Mouse (Mus musculus) hindbrain, embryonic 10.5 days (tissue): ENCODE data around the gene Rcan1. TPM values are rescaled to one million over a fixed set of nuclear protein-coding genes. Genes with fewer than 3 reads are reported as not detected.
A peak's percentile ranks its signal among the peaks of the same experiment; 100 is the strongest.

ENCODE experiments used
- DNase-seq: peaks from one replicate; pipeline ENCODE4 v3.0.0-alpha.2; 2017; ENCODE audit warnings: low spot score
- H3K27ac ChIP-seq: fragments of 300-500 bp; sonication (generic); 2 replicates; pipeline ENCODE4 v1.5.1; 2016; ENCODE audit warnings: mild to moderate bottlenecking, moderate library complexity
- H3K27me3 ChIP-seq: fragments of 300-500 bp; sonication (generic); 2 replicates; pipeline ENCODE4 v1.6.1; 2016; ENCODE audit warnings: mild to moderate bottlenecking; ENCODE audit not compliant: poor library complexity, insufficient read depth, severe bottlenecking
- H3K36me3 ChIP-seq: fragments of 300-500 bp; sonication (generic); 2 replicates; pipeline ENCODE4 v1.6.1; 2016; ENCODE audit warnings: mild to moderate bottlenecking, moderate library complexity
- H3K4me1 ChIP-seq: fragments of 300-500 bp; sonication (generic); replicated peaks from 2 replicates; pipeline ENCODE4 v1.6.1; 2016; ENCODE audit warnings: mild to moderate bottlenecking
- H3K4me3 ChIP-seq: fragments of 300-500 bp; sonication (generic); 2 replicates; pipeline ENCODE4 v1.5.1; 2016; ENCODE audit warnings: mild to moderate bottlenecking, moderate library complexity
- H3K9me3 ChIP-seq: fragments of 300-500 bp; sonication (generic); 2 replicates; pipeline ENCODE4 v1.6.1; 2016; ENCODE audit warnings: mild to moderate bottlenecking, moderate library complexity
- WGBS: fragments of 180-500 bp; shearing (Covaris S2); methylation state at CpG from one replicate; pipeline ENCODE4 v1.1.7; 2016; 5-methylcytosine and 5-hydroxymethylcytosine counted together
- polyA plus RNA-seq: library from polyadenylated mRNA; unstranded; fragments of >200 nt; fragmentation: Nextera tagmentation; extraction: Ambion mirVana; gene quantifications from 2 replicates; pipeline ENCODE4 v1.2.1, GENCODE M21; 2016

Gene Rcan1
- polyA plus RNA-seq, 1 experiment from 2014 or later, result 39.6 TPM

DNA sequence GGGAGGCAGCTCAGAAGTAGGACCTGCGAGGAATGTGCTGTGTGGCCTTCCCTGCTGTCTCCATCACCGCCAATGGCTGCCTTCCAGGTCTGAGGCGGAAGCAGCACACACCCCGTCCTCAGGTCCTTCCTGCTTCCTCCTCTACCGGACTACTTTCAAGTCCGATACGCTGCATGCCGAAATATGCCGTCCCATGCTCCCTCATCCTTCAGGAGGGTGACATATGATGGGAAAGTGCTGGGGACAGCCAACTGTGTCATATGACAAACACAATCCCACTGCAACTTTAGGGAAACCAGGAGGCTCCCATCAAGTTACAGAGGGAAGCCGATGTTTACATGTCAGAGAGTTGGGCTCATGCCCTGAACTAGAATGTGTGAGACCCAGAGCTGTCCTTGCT, 67.6 kb downstream of the Rcan1 start:
- peaks cover 51% of the 10 kb centered on the region for H3K4me1 ChIP-seq
- no peak for DNase-seq
- no peaks in the 10 kb centered on the region for H3K36me3 ChIP-seq
- H3K9me3 ChIP-seq, result no peaks in the 10 kb centered on the region
- peaks cover 25% of the 10 kb centered on the region for H3K27me3 ChIP-seq
- no peak overlapping the region for H3K27ac ChIP-seq
- H3K4me3 ChIP-seq, result no peak overlapping the region
- WGBS, result 80% methylated on average over 10 of the region's 10 CpGs

- H3K27ac ChIP-seq, result peak overlapping the region; percentile 50; the same call in 1 of the 2 replicates
- H3K36me3 ChIP-seq, result no peaks in the 10 kb centered on the region
- H3K4me3 ChIP-seq, result no peak overlapping the region
- H3K4me1 ChIP-seq, result peaks cover 57% of the 10 kb centered on the region
- 42% methylated on average over 8 of the region's 8 CpGs for WGBS
- H3K27me3 ChIP-seq, result peaks cover 29% of the 10 kb centered on the region
- no peak for DNase-seq
- no peaks in the 10 kb centered on the region for H3K9me3 ChIP-seq
Measured at GRCm38 (mm10) chr16:92402216-92402615, 68.5 kb downstream of the Rcan1 start.

- no peaks in the 10 kb centered on the region for H3K9me3 ChIP-seq
- DNase-seq, result no peak
- H3K4me1 ChIP-seq, result peaks cover 57% of the 10 kb centered on the region
- peaks cover 9% of the 10 kb centered on the region for H3K36me3 ChIP-seq
- 60% methylated on average over 10 of the region's 10 CpGs for WGBS
- H3K4me3 ChIP-seq, result no peak overlapping the region
- H3K27ac ChIP-seq, result 0 out of 2 replicates have a peak overlapping the region, but pooled peaks have one; percentile 50
- peaks cover 29% of the 10 kb centered on the region for H3K27me3 ChIP-seq
Measured at GRCm38 (mm10) chr16:92401206-92401605, 69.5 kb downstream of the Rcan1 start.

DNA sequence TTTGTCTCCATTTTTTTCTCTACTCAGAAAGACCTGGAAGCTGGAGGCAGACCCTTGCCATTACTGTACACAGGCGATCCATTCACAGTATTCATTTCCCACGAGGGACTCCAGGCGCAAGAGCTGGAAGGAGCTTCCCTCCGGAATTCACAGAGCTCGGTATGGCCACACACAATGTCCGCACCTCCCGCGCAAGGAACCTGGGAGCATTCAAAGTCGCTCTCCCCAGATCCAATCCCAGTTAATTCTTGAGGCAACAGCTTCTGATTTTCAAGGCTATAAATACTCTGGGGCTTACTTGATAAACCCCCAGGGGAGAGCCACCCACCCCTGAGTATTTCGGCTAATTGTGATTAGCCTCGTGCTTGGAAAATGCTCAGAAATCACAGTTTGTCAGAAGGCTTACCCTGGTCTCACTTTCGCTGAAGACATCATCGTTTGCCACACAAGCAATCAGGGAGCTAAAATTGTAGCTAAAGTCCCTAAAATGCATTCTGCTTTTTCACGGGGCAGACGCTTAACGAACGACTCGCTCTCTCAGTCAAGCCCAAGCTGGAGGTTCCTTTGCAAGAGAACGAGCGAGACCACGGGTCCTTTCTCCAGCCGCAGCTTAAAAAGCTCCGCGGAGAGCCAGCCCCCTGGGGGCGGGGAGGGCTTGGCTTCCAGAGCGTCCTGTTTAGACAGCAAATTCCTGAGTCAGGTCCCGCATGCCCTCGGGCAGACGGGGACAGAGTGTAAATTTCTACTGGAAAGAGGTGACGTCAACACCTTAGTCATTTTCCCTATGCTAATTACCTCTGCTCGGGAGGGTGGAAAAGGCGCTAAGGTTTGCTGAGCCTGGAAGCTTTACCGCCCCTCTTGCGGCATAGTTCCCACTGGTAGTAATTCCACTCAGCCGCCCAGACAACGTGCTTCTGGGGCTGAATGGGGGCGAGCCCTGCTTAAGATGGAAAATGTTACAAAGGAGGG, 70.9 kb downstream of the Rcan1 start:
- under 1% methylated on average over 37 of the region's 37 CpGs for WGBS
- peak; percentile 88 for DNase-seq
- Histone ChIP-seq H3K36me3 (peaks cover 23% of the 10 kb centered on the region), H3K4me3 (peak overlapping the region; percentile 54), H3K9me3 (no peaks in the 10 kb centered on the region), H3K27me3 (peaks cover 29% of the 10 kb centered on the region), H3K27ac (peak overlapping the region; percentile 88), H3K4me1 (peaks cover 57% of the 10 kb centered on the region)

DNA sequence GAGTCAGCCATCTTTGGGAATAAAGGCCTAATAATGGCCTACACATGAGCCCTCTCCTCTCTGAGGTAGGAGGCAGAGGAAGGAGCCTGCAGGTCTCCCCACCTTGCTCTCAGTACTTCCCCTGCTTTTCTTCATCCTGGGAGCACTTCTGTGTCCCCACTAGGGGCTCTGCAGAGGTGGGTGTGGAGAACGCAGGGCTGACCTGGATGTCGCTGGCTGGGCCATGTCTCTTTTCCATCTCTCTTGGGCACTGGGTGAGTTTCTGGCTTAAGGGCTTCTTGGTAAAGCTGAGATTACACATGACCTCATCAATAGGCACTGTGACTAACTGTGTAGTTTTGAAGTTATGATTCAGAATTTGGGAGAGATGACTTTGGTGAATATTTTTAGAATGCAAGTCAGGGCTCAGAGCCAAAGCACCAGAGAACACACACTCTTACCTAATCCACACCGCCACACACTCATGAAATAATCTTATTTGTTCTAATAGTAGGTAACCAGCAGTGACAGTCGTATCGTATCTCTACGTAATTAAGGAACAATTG, 72.0 kb downstream of the Rcan1 start:
- WGBS, result 68% methylated on average over 6 of the region's 6 CpGs
- Histone ChIP-seq H3K9me3 (no peaks in the 10 kb centered on the region), H3K36me3 (peaks cover 35% of the 10 kb centered on the region), H3K4me1 (peaks cover 57% of the 10 kb centered on the region), H3K4me3 (peak overlapping the region; percentile 54), H3K27ac (peak overlapping the region; percentile 88; the same call in 1 of the 2 replicates), H3K27me3 (peaks cover 29% of the 10 kb centered on the region)
- DNase-seq, result no peak

DNA sequence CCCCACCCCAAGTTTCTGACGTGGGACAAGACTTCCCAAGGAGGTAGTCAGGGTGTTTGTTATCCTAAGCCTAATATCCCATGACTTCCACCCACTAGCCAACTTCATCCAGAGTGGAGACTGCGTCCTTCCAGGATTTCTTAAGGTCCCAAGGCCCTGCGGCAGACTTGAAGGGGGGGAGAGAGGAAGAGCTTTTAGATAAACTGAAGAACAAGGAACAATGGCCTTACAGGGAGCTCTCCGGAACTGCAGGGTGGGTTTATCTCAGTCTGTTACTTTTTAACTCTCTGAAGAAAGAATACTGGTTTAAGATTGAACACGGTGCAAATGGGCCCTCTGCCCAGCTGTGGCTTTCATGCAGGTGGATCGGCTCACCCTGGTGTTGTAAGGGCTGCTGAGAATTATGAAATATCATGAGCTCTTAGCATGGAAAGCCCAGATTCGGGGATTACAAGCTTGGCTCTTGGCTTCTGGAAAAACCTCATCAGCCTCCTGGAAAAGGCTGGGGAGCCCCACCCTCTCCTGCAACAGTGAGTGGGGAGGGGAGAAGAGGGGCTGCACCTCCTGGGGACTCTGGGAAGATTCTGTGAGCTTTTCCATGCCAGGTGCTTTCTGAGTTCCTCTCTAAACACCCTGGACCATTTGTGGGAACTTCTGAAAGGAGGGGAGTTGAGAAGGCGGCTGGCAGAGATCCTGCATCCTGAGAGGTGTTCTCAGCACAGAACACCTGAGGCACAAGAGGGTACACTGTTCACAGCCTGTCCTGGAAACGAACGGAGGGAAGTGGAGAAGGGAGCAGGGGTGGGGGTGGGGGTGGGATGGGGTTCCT, 72.7 kb downstream of the Rcan1 start:
- Histone ChIP-seq H3K4me3 (peak overlapping the region; percentile 54), H3K9me3 (no peaks in the 10 kb centered on the region), H3K27me3 (peaks cover 29% of the 10 kb centered on the region), H3K4me1 (peaks cover 55% of the 10 kb centered on the region), H3K27ac (peak overlapping the region; percentile 64; the same call in 1 of the 2 replicates), H3K36me3 (peaks cover 41% of the 10 kb centered on the region)
- DNase-seq, result no peak
- WGBS, result 59% methylated on average over 10 of the region's 10 CpGs

DNA sequence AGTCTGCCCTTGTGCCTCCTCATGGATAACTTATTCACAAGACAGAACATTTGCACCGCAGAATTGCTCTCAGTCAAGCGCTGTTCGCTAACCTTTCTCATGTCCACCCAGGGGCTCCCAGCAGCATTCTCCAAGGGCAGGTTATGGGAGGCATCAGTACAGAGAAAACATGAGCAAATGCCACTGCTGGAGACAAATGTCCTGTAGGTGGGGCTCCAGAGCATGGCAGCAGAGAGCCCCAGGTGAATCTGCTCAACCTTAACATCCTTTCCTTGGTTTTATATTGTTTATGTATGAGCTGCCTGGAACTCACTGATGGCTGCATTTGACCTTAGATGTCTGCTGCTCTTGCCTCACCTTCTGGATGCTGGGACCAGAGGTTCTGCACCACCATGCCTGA, 76.9 kb downstream of the Rcan1 start:
- H3K27ac ChIP-seq, result no peak overlapping the region
- peaks cover 10% of the 10 kb centered on the region; the same call in 1 of the 2 replicates for H3K27me3 ChIP-seq
- DNase-seq, result no peak
- no peaks in the 10 kb centered on the region for H3K9me3 ChIP-seq
- 94% methylated on average over 3 of the region's 3 CpGs for WGBS
- peaks cover 64% of the 10 kb centered on the region for H3K36me3 ChIP-seq
- H3K4me1 ChIP-seq, result peaks cover 17% of the 10 kb centered on the region
- no peak overlapping the region for H3K4me3 ChIP-seq

DNA sequence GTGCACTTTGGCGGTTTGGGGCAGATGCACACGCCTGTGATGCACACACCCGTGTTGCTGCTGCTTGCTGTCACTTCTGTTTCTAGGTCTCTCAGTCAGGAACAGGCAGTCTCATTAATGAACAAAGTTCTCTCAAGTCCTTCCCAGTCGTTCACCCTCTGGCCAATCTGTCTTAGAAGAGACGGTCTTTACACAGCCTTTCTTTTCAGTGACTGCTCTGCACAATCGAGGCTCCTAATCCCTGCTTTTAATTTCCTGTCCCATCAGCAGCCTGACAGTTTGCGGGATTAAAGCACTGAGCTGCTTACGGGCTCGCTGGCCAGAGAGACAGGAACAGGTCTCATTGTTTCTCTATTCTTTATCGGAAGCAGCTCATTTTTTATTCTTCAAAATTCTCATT, 83.0 kb downstream of the Rcan1 start:
- Histone ChIP-seq H3K4me3 (no peak overlapping the region), H3K36me3 (peaks cover 20% of the 10 kb centered on the region), H3K4me1 (peaks cover 10% of the 10 kb centered on the region), H3K9me3 (no peaks in the 10 kb centered on the region), H3K27ac (no peak overlapping the region), H3K27me3 (no peaks in the 10 kb centered on the region)
- WGBS, result 68% methylated on average over 10 of the region's 10 CpGs
- DNase-seq, result no peak

DNA sequence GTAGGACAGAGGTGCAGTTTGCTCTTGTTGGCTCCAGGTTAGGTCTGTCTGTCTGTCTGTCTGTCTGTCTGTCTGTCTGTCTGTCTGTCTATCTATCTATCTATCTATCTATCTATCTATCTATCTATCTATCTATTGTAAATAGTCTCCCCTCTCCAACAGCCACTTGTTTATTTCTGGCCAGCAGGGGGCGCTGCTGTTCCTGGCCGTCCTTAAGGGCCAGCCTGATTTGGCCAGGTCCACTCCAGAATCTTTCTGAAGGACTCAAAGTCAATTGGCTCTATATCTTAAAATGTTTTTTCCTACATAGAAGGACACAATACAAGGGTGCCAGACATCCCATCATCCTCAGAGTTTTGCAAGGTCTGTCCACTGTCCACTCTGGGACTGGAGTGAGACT, 85.6 kb downstream of the Rcan1 start:
- H3K4me1 ChIP-seq, result peaks cover 20% of the 10 kb centered on the region
- H3K36me3 ChIP-seq, result no peaks in the 10 kb centered on the region
- WGBS, result 3% methylated on average over 2 of the region's 2 CpGs
- DNase-seq, result peak; percentile 65
- no peaks in the 10 kb centered on the region for H3K9me3 ChIP-seq
- H3K27me3 ChIP-seq, result no peaks in the 10 kb centered on the region
- no peak overlapping the region for H3K27ac ChIP-seq
- no peak overlapping the region for H3K4me3 ChIP-seq

- Histone ChIP-seq H3K36me3 (no peaks in the 10 kb centered on the region), H3K9me3 (no peaks in the 10 kb centered on the region), H3K4me3 (no peak overlapping the region), H3K27me3 (no peaks in the 10 kb centered on the region), H3K4me1 (peaks cover 15% of the 10 kb centered on the region), H3K27ac (no peak overlapping the region)
- DNase-seq, result no peak
Measured at GRCm38 (mm10) chr16:92383412-92383811, 87.3 kb downstream of the Rcan1 start.

- Histone ChIP-seq H3K27me3 (no peaks in the 10 kb centered on the region), H3K9me3 (no peaks in the 10 kb centered on the region), H3K4me1 (peaks cover 12% of the 10 kb centered on the region), H3K4me3 (no peak overlapping the region), H3K36me3 (no peaks in the 10 kb centered on the region), H3K27ac (no peak overlapping the region)
- WGBS, result 59% methylated on average over 6 of the region's 6 CpGs
- DNase-seq, result no peak
Measured at GRCm38 (mm10) chr16:92382508-92382907, 88.2 kb downstream of the Rcan1 start.

DNA sequence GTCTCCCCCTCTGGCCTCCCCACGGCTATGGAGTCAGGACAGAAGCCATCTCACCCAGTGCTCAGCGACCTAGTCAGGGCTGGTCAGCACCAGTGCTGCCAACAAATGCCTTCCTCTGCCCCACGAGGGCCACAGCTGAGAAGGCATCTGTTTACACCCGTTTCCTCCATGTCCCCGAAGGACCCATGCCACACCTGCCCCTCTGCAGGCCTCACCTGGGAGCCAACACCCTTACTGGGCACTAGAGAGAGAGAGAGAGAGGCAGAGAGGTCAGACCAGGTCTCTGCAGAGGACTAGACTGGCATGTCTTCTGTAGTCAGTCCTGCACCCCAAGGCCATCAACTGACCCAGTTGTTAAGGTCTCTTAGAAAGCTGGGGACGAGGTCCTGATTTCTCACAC, 89.6 kb downstream of the Rcan1 start:
- no peak overlapping the region for H3K27ac ChIP-seq
- no peaks in the 10 kb centered on the region for H3K9me3 ChIP-seq
- no peaks in the 10 kb centered on the region for H3K27me3 ChIP-seq
- H3K4me1 ChIP-seq, result peaks cover 12% of the 10 kb centered on the region
- WGBS, result 87% methylated on average over 6 of the region's 6 CpGs
- no peaks in the 10 kb centered on the region for H3K36me3 ChIP-seq
- H3K4me3 ChIP-seq, result no peak overlapping the region
- DNase-seq, result no peak
